Mouse (Mus musculus) left cerebral cortex, adult 18-20 months (tissue): ENCODE data around the gene Tns1. TPM values are rescaled to one million over a fixed set of nuclear protein-coding genes. Genes with fewer than 3 reads are reported as not detected.

Experiments used
- DNase-seq, 2 experiments: peaks; one replicate each; pipeline ENCODE4 v3.0.0; 2021 to 2022; ENCODE audit warnings: low spot score in 2 of 2, mixed read lengths in 1 of 2
- total RNA-seq, 2 experiments: library from RNA; stranded (reverse); gene quantifications; 2 replicates each; pipeline ENCODE4 v1.2.3; 2021

Tns1 gene
- total RNA-seq, 2 experiments from 2014 or later = 36.7 to 39.6 TPM

DNA sequence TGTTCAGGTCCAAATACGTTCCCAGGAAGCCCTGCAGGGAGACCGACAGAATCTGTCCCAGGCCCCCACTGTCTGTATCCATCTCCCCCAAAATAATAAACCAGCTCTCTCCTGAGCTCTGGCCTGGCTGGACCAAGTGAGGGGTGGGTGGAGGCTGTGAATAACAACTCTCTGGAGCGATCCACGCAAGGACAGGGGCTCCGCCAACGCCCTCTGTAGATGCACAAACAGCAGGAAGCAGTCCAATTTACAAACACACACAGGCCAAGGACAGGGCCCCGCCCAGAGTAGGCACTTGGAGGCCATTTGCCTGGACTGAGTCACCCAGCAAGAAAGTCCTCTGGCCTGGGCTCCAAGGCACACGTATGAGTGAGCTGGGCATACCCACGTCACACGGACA lies 32.0 kb downstream of the Tns1 start:
- no peak for DNase-seq

DNA sequence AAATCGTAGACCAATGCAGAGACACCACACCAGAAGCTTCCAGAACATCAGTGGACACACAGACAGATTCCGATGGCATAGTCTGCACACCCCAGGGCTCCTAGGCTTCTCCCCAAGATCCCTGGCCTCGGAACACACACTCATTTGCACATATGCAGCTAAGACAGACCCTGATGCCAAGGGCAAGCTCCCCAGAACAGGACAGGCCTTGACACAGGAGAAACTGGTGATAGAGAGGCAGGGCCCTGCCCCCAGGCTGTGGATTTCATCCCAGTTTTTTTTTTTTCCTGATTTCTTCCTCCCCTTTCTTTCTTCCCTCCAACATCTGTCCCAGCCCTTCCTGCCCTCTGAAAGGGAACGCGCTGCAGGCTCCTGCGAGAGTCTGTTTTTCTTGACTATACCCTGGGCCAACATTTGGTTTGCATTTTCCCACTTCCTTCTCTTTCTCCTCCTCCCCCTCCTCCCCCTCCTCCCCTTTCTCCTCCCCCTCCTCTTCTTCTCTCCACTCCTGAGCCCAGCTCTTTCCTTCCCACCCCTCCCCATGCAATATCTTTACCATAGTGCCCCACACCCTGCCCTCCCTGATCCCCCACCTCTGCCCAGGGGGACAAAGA lies 32.5 kb downstream of the Tns1 start:
- DNase-seq = no peak

DNA sequence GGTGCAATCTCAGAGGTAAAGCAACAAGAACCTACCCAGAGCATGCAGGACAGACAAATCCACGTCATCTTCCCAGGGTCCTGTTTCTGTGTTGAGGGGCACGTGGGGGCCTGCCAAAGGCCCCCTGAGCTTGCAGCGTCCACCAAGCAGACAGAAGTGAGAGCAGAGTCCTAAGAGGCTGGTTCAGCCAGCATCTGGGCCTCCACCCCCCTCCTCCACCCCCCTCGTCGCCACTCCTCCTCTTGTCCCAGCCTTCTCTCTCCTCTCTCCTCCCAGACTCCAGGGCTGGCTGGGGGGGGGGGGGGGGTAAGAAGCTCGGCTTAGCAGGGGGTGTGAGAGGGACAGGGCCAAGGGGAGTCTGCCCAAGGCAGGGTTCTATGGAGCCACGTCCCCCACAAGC lies 33.1 kb downstream of the Tns1 start:
- no peak for DNase-seq

DNA sequence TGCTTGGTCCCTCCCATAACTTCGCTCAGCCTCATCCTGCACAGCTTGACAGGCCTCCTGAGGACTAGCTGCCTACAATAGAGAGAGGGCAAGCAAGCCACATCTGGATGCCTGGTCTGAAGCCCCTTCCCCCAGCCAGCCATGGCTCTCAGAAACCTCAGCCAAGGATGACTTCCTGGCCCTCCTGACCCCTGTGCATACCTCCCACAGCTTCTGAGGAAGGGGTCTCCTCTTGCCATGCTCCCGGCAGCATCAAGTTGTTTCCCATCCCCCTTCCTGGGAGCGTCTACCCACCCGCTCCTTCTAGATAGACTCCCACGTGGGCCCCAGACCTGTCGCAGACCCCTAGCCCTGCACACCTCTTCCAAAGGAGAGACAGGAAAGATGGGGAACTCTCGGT lies 33.9 kb downstream of the Tns1 start:
- no peak for DNase-seq

DNA sequence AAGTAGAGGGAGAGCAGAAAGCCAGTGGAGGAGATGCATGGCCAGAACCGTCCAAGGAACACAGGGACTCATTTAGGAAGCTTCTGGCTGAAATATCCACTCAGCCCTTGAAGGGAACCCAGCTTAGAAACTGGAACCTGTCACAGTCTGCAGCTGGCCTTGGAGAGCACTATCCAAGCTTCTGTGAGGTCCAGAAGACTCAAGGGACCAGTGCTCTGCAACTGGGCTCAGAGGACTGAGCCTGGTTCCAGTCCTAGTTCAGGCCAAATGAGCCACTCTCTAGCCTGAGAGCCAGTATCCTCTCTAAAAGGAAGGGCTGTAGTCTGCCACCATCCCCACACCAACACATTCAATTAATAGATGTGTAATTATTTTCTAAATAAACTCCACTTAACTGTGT lies 35.7 kb downstream of the Tns1 start:
- no peak for DNase-seq

DNA sequence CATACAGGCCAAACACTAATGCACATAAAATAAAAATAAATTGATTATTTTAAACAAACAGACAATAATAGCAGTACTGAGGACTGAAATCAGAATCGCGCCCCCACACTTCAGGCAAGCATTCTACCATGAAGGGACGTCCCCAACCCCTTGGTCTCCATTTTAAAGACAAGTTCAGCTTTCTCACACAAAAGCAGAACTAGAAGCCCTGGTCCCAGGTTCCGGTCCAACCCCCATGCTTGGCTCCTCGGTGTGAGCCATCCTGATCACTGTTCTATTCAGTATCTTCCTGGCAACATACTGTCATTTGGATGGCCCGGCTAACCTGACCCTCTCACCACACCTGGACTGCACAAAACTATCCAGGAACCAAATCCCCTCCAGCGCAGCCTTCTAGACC lies 38.7 kb downstream of the Tns1 start:
- DNase-seq = no peak

DNA sequence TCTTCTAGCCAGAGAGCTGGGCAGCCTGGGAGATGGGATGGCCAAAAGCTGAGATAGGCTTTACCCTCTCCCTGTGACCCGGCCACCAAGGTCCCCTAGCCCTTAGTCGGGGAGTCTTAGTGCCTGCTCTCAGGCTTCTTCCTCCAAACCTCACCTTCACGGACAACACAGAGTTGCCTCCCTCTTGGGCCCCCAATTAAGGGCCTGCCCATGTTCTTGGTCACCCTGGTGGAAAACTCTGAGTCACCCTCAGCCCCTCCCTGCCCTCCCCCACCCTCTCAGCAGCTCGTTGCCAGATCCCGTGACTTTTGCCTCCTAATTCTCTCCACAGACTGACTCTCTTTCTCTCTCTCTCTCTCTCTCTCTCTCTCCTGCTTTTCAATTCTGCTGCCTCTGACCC lies 39.5 kb downstream of the Tns1 start:
- no peak for DNase-seq

DNA sequence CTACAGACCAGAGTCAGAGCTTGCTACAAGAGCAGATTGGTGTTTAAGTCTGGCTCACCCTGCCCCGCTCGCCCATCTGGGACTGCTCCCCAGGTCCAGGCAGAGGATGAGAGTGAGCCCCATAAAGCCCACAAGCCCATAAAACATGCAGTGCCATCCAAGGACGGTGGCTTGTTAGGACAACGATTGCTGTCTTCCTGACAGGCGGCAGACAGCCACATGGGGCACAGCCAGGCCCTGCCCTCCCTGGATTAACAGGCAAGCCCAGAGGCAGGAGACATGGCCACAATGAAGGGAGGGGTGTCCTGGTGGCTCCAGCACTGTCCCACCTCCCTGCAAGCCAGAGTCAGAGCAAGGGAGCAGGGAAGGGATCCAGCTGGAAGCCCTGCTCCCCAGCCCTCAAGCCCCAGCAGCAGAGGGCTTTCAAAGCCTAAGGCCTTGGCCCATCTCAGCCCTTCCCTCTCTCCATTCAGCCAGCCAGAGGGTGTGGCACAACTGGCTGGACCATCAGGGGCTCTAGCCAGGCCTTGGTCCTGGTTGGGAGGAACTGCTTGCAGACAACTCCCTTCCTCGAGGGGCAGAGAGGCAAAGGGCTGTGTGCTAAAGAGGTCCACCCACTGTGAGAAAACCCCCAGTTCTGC lies 40.1 kb downstream of the Tns1 start:
- DNase-seq = no peak

DNA sequence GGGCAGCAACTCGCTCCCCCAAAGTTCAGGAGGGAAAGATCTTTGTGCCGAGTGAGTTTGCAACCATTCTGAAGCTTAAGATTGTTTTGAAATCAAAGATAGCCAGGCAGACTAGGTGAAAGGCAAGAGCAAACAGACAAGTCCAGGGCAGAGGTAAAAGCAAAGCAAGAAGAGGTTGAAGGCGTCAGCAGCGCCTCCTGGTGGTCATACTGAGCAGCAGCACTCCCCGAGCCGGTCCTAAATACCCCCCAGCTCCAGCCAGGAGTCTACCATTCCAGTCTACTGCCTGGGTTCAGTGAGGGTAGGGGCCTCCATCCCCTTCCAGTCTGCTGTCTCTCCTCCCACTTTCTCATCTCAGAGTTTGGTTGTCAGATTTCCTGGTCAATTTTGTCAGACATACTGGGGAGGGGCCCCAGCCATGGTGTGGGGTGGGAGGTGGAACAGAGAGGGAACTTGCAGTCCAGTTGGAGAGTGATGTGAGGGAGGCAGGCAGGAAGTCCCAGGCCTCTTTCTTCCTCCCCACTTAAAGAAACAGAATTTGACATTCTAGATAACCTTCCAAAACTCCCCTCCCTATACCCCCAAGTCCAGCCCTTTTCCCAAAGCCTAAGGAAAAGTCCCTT lies 41.3 kb downstream of the Tns1 start:
- DNase-seq = peak in 1 of 2 experiments; percentile 16

DNA sequence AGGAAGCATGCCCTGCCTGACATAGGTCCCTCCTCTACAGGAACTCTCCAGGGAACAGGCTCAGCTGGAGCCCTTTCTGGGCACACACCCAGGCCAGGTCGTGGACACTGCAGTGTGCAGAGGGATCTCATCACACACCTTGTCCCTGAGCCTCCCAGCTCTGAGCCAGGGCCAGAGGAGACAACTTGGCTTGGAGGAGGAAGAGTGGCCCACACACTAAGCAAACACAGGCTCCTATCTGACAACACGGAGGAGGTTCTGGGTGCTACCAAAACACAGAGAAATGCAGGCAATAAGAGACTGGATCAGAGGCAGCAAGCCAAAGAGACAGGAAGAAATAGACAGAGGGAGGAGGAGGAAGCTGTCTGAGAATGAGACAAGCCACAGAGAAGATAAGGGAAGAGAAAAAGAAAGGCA lies 42.7 kb downstream of the Tns1 start:
- peak; percentile 15 to 38 for DNase-seq

DNA sequence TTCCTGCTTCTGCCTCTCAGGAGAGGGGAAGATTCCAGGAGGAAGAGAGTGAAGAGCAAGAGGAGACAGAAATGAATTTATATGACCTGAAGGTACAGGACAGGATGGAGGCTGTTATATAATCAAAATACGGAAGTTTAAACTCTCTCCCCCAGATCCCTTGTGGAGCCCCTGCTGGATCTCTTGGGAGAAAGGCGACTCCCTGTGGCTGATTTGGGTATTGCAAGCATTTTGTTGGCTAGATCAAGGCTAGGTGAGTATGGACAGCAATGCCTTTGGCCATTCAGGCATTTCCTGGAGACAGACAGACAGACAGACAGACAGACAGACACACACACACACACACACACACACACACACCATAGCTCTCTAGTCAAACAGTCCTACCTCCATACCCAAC lies 46.9 kb downstream of the Tns1 start:
- peak; percentile 61 to 70 for DNase-seq

DNA sequence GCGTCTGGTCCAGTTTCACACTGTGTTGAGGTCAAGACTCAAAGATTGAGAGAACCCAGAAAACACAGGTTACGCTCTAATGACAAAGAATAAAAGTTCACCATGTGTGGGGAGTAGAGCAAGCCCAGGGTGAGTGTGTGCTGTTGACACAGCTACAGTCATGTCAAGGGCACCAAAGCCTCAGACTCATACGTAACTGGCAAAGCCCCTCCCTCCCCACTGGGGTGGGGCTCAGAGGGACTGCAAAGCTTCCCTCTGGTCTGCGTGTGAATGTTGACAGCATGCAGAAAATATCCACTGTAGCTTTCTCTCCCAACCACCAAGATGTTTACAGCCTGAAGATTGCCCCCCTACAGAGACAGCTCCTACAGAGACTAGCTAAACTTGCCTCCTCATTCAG lies 48.0 kb downstream of the Tns1 start:
- DNase-seq = no peak

DNA sequence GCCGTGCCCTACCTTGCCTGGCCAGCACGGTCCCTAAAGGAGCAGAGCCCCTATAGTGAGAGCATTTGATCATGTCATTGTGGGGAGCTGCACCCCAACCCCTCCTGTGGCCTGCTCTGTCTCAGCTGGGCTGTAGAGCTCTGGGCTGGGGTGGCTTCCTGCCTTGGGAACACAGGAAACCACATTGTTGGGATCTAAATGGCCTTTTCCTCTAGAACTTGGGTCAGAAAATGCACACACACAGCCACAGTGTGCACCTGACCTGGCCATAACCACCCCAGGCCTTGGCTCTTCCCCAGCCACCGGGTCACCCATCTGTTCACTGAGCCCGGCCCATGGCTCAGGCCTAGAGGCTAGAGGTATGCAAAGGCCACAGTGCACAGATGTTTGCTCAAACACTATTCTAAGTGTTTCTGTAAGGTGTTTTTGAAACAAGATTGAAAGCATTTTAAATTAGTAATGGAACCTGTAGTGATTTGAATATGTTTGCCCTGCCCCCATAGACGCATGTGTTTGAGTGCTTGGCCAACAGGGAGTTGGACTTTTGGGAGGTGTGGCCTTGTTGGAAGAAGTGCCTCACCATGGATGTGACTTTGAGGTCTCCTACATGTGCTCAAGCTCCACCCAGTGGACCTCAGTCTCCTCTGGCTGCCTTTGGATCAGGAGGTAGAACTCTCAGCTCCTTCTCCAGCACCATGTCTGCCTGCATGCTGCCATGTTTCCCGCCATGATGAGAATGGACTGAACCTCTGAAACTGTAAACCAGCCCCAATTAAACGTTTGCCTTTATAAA lies 49.4 kb downstream of the Tns1 start:
- no peak for DNase-seq

DNA sequence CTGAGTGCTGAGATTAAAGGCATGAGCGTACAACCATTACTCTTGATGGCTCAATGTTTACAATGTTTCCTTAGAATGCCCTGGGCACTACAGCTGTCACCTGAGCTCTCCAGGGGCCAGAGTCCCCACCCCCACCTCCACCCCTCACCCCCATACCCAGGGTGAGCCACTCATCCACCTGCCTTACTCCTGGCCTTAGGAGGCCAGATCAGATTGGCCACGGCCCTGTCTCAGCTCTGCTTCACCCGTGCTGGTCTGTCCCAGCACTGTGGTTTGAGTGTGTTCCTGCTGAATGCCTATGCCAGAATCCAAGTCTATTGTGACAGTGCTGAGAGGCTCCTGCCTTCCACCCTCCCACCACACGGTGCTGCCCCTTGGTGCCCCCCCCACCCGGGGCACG lies 50.5 kb downstream of the Tns1 start:
- DNase-seq = no peak

DNA sequence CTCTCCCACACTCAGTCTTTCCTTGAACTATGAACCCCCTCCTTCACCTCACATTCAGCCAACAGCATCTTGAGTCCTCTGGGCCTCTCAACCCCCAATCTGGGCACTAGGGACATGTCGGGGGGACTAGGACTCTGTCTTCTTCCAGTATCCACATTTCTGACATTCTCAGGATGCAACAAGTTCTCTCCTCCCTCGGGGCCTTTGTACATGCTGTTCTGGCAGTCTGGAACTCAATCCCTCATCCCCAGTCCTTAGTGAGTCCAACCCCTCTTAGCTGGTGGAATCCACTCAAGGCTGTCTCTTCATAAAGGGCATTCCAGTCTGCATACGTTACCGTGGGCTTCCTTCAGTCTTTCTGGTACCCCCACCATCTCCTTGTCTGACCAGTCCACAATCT lies 53.5 kb downstream of the Tns1 start:
- DNase-seq = no peak

DNA sequence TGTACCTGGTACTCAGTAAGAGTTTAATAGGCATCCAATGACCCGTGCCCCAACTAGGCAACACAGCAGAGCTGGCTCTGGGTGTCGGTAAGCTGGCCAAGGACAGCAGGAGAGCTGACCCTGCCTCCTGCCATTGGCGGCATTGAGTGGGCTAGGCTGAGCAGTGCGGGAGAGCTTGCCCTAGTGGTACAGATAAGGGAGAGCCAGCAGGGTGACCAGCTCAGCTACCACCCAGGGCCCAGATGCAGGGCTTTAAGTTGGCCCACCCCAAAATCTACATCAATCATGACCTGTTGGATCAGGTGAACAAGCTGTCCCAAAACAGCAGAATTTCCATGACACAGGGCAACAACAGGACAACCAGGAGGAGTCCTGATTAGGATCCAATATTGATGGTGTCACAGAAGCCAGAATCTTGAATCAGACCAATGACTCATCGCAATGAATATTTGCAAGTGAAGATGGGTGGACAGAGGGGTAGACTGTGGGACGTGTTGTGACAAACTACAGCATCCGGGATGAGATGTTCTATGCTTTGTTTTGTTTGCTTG lies 54.2 kb downstream of the Tns1 start:
- DNase-seq = no peak

DNA sequence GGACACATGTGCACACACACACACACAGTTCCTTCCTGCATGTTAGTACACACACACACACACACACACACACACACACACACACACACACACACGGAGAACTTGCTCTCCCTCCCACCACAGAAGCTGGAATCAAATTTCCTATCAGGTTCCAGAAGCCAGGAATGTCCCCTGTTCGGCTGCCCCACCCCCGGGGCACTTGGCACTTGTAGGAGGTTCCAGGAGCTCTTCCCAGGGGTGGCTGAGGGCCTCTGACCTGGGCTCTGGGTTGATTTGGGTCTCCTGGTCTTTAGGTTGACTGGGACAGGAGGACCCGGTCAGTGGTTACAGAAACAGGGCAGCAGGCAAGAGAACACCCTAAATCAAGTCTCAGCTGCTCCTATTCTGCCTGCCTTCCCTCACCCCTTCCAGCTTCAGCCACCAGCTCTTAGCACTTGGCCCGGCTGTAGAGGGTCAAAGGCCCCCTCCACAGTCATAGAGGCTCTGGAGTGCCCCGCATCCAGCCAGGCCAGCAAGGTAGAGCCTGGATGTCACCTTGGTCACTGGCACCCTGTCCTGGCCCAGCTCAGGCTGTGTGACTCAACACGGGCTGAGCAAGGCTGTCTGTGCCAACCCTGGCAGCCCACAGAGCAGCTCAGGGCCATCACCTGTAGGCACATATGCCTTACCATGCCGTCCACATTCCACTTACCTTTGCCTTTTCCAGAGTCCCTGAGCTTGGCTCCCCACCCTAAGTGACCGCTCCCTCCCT lies 55.0 kb downstream of the Tns1 start:
- no peak for DNase-seq

DNA sequence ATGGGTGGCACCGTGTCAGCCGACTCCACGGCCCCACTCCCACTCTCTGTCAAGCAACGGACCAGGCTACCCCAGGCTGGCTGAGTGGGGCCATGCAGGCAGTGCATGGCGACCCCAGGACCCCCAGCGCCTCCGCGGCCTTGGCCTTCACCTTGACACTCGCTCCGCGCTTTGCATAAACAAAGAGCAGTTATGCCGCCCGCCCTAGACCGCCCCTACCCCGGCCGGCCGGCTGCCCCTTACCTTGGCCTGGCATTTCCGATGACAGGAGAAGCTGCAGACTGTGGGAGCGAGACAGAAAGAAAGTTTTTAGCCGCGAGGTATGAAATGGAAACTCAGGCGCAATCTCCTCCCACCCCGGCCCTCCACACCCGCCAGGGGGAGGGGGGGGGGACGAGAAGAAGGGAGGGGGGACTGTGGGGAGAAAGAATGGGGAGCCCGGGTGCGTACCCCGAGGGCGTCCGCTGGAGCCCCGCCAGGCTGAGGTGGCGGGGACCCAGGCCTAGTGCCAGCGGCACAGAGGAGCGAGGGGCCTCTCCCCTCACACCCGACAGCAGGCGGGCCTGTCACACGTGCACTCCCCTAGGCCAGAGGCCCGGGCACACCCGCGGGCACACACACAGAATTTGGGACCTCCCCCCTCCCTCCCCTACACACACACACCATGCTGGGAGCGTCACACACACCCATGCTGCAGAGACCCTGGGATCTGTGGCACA lies 55.7 kb downstream of the Tns1 start:
- DNase-seq = no peak

DNA sequence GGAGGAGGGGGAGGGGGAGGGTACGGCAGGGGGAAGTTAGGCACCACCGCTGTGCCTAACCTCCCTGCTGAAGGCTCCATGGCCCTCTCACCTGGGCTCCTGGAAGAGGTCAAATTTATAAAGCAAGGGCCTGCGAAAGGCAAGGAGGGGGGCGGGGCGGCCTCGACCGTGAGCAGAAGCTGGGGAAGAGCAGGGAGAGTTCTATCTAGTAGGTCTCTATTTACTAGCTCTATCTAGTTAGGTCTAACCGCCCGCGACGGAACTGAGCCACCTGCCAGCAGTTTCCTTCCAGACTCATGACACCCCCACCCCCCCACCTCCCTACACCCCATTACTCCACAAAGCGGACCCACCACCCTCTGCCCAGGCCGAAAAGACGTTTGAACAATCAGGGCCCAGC lies 56.4 kb downstream of the Tns1 start:
- no peak for DNase-seq

DNA sequence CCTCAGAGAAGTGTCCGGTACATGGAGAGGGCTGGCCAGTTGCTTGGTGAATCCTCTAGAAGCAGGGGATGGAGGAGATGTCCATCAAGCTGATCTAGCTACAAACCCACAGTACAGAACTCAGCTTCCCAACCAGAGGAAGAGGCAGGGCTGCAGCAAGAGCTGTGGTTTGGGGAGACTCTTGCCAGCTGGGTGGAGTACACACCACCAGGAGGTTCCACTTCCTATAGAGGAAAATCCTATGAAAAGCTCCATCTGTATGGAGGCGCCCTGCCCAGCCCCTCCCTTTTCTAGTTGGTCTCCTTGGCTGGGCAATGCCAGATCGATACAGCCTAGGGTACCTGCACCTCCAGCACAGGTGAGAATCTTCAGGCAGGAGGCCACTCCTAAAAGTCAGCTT lies 57.7 kb downstream of the Tns1 start:
- no peak for DNase-seq
